Mouse (Mus musculus): ENCODE results near the gene Clhc1. TPM values are rescaled to one million over a fixed set of nuclear protein-coding genes. Genes with fewer than 3 reads are reported as not detected.

Gene Clhc1
- under 1 TPM; 0.76 to 0.98 TPM for total RNA-seq (2023)

DNA sequence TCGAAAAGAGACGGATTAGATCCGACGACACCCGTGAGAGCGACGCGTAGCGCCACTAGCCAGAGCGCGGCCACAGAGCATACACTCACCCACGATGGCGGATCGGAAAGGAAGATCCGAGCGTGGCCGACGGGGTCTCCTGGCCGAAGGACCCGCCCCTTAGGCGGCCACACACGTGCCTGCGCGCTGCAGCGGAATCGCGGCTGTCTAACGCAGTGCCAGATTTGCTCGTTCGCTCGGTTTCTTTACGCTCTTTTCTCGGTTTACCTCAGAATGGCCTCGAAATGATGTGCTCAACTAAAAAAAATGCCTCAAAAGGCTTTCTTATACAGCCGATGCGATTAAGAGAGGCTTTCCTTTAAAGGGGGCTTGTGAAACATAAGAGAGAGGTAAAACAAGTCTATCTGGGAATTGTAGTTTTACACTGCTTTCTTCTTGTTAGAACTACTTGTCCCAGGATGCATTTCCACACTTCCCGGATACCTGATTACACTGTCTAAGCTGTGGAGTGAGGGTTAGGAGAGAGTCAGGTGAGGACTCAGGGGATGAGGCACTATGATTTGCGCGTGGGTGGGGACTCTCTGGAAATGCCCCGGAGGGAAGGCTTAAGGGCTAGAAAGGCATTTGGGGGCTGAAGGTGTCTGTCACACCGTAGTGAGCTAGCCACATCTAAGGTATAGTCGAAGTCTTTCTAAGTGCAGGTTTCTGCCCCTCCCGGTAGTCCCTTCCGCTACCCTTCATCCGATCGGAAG, at the start of gene Clhc1, which contains the start of gene Rps27a:
Gene Clhc1, plus strand, starts transcription at position 199 of the 752 bp plus-strand sequence.
Gene Rps27a, minus strand, starts transcription at position 358 of the 752 bp plus-strand sequence.

DNA sequence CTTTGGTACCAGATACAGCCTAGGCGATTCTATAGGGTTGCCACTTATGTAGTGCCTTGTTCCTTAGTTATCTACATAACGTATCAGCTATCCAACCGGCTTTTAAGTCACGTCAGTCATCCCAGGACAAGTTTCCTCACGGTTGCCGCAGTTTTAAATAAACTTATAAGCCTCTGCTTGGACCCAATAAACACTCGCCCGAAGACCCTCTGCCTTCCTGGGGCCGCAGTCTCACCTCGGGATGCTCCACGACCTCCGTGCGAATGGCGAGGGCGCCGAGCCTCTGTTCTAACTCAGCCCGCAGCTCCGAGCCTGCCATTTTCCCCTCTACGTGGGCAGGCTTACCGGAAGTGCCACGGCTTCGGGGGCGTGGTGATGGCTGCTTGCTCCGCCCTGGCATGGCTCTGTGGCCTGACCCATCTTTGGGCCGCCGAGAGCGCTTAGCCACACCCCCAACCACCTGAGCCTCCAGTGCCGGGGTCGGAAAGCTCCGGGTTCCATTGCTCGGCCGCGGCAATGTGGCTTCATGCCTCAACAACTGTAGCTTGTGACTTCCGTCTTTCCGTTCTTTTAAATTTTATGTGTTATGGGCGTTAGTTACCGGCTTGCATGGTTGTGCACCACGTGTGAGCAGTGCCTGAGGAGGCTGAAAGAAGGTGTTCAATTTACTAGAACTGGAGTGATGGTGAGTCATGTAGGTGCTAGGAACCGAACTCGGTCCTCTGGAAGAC, 32.9 kb upstream of the Clhc1 start, which contains the start of gene Prorsd1:
Gene Prorsd1, minus strand, starts transcription at position 352 of the 731 bp plus-strand sequence.

DNA sequence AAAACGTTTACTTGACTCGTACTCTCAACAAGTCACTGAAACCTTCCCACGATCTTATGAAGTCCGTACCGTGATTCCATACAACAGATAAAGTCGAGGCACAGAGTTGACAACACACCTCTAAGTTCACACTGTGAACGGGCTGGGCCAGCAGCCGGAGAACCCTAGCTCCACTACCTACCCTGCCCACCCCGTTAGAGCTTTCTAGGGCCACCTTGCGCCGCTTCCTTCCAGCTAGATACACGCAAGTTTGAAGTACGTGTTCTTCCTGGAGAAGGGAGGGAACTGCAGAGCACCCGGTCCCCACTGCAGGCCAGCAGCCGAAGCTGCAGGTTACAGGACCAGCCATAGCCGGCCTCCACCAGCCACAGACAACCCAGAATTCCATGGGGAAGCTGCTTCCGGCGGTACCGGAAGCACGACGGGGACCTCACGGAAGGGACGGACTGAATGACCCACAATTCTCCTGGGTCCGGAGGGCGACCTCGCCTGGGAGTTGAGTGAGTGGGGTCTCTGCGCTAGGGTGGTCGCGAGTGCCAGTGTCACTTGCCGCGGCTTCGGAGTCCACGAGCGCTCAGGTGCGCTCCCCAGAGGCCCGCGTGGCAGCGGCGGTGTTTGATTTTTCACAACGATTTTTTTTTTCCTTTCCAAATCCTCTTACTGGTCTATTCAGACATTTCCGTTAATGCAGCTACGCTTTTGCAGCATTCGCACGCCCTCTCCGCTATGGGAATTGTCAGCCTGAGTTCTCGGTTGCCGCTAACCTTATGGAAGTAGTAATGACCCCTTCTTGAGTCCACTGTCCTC, 21.6 kb upstream of the Clhc1 start, which contains the start of gene Mtif2:
Gene Mtif2, plus strand, starts transcription at position 421 of the 807 bp plus-strand sequence.

Other genes with a start within 250 kb of the Clhc1 start
- 1 to 10 TPM; 3.5 to 5.0 TPM for gene Ccdc88a, start 174.3 kb upstream of the Clhc1 start, total RNA-seq (2023)
- 10 to 100 TPM; 21.9 to 23.2 TPM for gene Prorsd1, start 32.9 kb upstream of the Clhc1 start, total RNA-seq (2023)
- gene Mtif2, start 21.5 kb upstream of the Clhc1 start, total RNA-seq (2023): 10 to 100 TPM; 24.9 to 37.8 TPM
- 1,000 to 10,000 TPM; 2,138 to 2,292 TPM for gene Rps27a, start 159 bp downstream of the Clhc1 start, total RNA-seq (2023)
- gene Rtn4, start 145.0 kb downstream of the Clhc1 start, total RNA-seq (2023): 10 to 100 TPM; 79.1 to 80.5 TPM

All from T-cell, adult 66 days (primary cell).